Mouse (Mus musculus): ENCODE results near the gene Zfp652. TPM values are rescaled to one million over a fixed set of nuclear protein-coding genes. Genes with fewer than 3 reads are reported as not detected.

Zfp652 gene
- 15.5 TPM for polyA plus RNA-seq (2015; fragmentation: Illumina TruSeq; extraction: RNeasy Lipid Tissue Mini Kit (QIAGEN cat#74804); ENCODE audit: low read depth, low replicate concordance)

DNA sequence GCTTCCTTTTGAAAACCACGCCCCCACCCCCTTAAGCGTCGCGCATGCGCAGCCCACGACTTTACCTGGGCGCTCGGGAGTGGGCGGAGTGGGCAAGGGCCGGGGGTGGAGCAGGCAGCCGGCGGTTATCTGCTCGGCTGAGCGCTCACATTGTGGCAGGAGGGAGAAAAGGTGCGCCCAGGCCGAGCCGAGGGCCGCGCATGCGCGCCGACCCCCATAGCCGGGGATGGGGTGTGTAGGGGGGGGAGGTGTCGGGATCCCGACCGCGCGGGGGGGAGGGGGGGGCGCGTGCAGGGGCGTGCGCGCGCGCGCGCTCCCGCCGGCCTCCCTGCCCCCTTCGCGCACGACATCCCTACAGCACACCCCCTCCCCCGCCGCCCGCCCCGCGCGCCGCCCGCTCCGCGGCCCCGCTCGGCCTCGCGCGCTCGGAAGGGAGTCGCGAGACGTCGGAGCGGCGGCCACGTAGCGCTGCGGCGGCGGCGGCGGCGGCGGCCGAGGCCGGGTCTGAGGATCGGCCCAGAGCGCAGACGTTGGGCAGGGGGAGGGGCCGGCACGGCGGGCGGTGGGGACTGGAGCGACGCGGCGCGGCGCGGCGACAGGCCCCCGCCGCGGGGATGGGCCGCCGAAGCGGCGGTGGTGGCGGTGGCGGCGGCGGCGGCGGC lies at the start of gene Zfp652:
TSS of gene Zfp652 (plus strand) at position 111 of the 662 bp plus-strand sequence.

DNA sequence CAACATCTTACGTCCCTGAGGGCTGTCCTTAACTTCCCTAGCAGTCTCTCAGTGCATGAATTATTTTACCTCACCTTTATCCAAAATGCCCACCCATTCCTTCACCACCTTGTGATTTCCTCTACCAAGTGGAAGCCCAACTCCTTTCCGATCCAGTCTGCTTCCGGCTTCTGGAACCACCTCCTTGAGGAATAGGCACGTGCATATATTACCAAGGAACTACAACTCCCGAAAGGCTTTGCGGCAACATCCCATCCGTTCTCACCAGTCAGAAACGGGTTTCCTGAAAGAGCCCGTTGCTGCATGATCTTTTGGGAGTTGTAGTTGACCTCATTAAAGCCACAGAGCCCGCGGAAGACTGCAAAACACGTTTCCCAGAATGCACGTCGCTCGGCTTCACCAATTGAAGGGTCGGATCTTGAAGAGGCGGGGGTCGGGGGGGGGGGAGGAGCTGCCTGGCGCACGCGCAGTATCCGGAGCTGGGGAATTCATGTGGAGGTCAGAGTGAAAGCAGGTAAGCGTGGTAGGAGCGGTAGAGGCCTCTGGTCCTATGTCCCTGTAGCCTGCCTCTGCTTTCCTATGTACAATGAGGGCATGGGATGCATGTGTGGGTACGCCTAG lies 45.8 kb upstream of the Zfp652 start, which contains the start of gene Phb:
TSS of gene Phb (plus strand) at position 429 of the 621 bp plus-strand sequence.

DNA sequence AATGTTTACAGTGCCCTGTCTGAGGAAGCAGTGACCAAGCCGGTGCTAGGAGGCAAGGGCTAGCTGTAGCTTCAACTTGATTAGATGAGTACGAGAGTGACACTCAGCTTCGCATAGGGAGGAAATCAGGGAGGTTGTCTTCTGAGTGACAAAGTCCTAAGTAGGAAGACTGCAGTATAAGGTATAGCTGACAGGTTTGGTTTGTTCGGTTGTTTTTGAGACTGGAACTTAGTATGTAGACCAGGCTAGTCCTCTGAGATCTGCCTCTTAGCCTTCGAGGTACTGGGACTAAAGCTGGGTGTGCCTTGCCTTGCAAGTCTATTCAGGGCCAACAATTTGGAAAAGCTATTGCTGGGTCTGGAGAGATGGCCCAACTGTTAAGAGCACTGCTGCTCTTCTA lies 10.8 kb downstream of the Zfp652 start, which contains the start of gene B130006D01Rik:
TSS of gene B130006D01Rik (plus strand) at position 301 of the 400 bp plus-strand sequence.

DNA sequence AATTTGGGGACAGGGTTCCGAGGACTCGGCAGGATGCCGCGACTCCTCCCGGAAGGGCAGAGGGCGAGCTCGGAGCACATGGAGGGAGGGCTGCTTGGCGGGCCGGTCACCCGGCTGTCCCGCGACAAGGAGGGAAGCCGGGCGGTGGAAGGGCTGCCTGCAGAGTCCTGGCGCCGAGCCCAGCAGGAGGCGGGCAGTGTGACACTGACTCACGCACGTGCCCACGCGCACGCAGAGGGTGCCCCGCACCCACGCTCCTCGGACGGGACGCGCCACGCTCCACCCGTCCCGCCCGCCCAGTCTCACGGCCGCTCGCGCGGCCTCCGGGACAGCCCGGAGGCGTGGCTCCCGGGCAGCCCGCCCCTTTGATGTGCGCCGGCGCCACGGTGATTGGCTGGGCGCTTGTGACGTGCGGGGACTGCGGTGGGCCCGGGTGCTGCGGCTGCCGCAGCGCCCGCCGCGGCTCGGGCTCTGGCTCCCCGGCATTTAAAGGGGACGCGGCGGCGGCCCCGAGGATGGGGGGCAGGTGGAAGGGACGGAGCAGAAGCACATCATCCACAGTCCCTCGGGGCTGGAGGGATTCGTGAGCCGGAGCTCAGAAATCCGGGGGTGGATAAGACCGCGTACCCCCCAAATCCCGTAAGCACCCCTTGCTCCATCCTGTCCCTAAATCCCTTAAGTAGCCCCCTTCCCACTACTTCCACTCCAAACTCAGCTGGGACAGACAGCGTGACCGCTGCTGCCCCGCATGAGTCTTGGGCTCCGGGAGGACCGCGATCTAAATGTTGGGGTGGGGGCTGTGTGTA lies 111.8 kb downstream of the Zfp652 start, which contains the start of gene Phospho1:
TSS of gene Phospho1 (plus strand) at position 429 of the 806 bp plus-strand sequence.

DNA sequence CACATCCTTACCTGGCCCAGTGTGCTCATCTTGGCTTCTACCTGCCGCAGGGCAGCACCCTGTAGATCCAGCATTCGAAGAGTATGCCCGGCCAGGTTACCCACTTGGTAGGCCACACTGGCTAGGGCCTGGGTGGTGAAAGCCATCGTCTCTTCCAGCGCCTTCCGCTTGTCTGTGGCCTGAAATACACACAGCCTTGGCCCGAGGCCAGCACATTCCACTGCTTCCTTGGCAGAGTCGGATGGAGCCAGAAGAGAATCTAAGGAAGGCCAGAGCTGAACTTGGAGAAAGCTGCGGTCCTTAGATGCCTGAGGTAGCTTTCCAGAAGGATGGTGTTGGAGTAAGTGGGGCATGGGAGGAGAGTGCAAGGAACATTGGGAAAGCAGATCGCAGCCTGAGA lies 124.6 kb downstream of the Zfp652 start, which contains the start of gene Gngt2:
TSS of gene Gngt2 (plus strand) at position 158 of the 400 bp plus-strand sequence.

DNA sequence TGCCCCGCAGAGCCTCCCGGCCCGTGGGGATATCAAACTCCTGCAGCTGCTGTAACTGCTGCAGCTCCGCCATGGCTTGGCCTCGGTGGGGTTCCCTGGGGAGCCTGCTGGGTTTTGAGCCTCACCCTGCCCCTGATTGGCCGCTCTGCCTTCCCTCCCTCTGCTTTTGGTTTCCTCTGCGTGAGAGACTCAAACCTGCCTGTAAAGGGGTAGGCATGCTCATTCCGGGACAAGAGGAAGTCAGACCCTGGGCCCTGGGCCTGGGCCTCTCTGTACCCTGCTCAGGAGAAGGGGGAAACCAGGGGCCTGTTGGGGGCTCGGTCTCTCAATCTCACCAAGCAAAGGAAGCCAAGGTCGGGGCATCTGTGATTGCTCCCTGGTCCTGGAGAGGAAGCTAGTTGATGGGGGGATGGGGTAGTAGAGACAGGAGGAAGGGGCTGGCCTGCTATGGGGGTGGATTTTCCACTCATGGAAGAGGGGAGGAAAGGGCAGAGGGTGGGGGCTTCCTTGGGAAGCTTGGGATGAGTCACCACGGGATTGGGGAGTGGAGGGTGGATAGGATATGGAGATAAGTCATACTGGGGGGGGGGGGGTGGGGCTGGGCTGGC lies 129.7 kb downstream of the Zfp652 start, which contains the start of gene Abi3:
TSS of gene Abi3 (minus strand) at position 403 of the 608 bp plus-strand sequence.

Other genes with a start within 250 kb of the Zfp652 start
- 25.6 TPM for gene Nxph3, start 198.1 kb upstream of the Zfp652 start, polyA plus RNA-seq (2015; fragmentation: Illumina TruSeq; extraction: RNeasy Lipid Tissue Mini Kit (QIAGEN cat#74804); ENCODE audit: low read depth, low replicate concordance)
- gene Ngfr, start 124.9 kb upstream of the Zfp652 start, polyA plus RNA-seq (2015; fragmentation: Illumina TruSeq; extraction: RNeasy Lipid Tissue Mini Kit (QIAGEN cat#74804); ENCODE audit: low read depth, low replicate concordance) = 1.6 TPM
- 196 TPM for gene Phb, start 45.7 kb upstream of the Zfp652 start, polyA plus RNA-seq (2015; fragmentation: Illumina TruSeq; extraction: RNeasy Lipid Tissue Mini Kit (QIAGEN cat#74804); ENCODE audit: low read depth, low replicate concordance)
- not detected for gene B130006D01Rik, start 10.9 kb downstream of the Zfp652 start, polyA plus RNA-seq (2015; fragmentation: Illumina TruSeq; extraction: RNeasy Lipid Tissue Mini Kit (QIAGEN cat#74804); ENCODE audit: low read depth, low replicate concordance)
- gene Phospho1, start 111.8 kb downstream of the Zfp652 start, polyA plus RNA-seq (2015; fragmentation: Illumina TruSeq; extraction: RNeasy Lipid Tissue Mini Kit (QIAGEN cat#74804); ENCODE audit: low read depth, low replicate concordance) = 48.4 TPM
- gene Gngt2, start 124.5 kb downstream of the Zfp652 start, polyA plus RNA-seq (2015; fragmentation: Illumina TruSeq; extraction: RNeasy Lipid Tissue Mini Kit (QIAGEN cat#74804); ENCODE audit: low read depth, low replicate concordance) = 15.0 TPM
- 5.3 TPM for gene Abi3, start 129.8 kb downstream of the Zfp652 start, polyA plus RNA-seq (2015; fragmentation: Illumina TruSeq; extraction: RNeasy Lipid Tissue Mini Kit (QIAGEN cat#74804); ENCODE audit: low read depth, low replicate concordance)
- not detected for gene B4galnt2, start 202.2 kb downstream of the Zfp652 start, polyA plus RNA-seq (2015; fragmentation: Illumina TruSeq; extraction: RNeasy Lipid Tissue Mini Kit (QIAGEN cat#74804); ENCODE audit: low read depth, low replicate concordance)

Measured in brain, adult 10 weeks (tissue).